Mouse (Mus musculus): ENCODE results near the gene 1700001K19Rik. TPM values are rescaled to one million over a fixed set of nuclear protein-coding genes. Genes with fewer than 3 reads are reported as not detected.

1700001K19Rik gene
- total RNA-seq, 2 experiments from 2014 or later = not detected

- Histone ChIP-seq H3K27ac (0 out of 2 replicates have a peak overlapping the region, but pooled peaks have one; percentile 19), H3K4me3 (no peak overlapping the region)
- TF ChIP-seq CTCF (conservative IDR thresholded peaks at IDR 0.05) = no peak
- DNase-seq (ENCODE audit: low spot score in 2 of 2) = peak; percentile 40 to 44
These were observed 5.7 kb upstream of the 1700001K19Rik start for GRCm38 (mm10) chr12:110687894-110688734.

GRCm38 (mm10) chr12:110683580-110683979, 1.2 kb upstream of the 1700001K19Rik start:
- no peak overlapping the region for H3K4me3 ChIP-seq
- TF ChIP-seq CTCF (conservative IDR thresholded peaks at IDR 0.05) = no peak
- no peak for DNase-seq (ENCODE audit: low spot score in 2 of 2)
- H3K27ac ChIP-seq = no peak overlapping the region

GRCm38 (mm10) chr12:110681878-110682277, 541 bp downstream of the 1700001K19Rik start:
- DNase-seq (ENCODE audit: low spot score in 2 of 2) = no peak
- Histone ChIP-seq H3K4me3 (no peak overlapping the region), H3K27ac (no peak overlapping the region)
- TF ChIP-seq CTCF (conservative IDR thresholded peaks at IDR 0.05) = no peak

DNA sequence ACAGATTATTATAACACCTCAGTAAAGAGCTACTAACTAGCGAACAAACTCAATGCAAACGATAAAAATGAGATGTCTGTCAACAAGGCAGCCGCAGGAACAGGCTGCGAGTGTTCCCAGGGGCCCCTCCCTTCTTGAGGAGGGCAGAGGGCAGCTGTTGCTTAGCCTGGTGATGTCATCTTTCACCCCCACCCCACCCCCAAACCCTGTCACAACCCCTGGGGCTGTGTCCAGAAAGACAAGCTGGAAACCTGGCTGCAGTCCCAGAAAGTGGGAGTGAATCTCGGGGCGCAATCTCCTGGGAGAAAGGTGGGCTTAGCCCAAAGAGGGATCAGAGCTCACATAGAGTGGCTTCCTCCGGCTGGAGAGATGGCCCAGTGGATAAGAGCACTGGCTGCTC, 1.2 kb downstream of the 1700001K19Rik start:
- no peak for TF ChIP-seq CTCF (conservative IDR thresholded peaks at IDR 0.05)
- Histone ChIP-seq H3K4me3 (no peak overlapping the region), H3K27ac (no peak overlapping the region)
- no peak for DNase-seq (ENCODE audit: low spot score in 2 of 2)

DNA sequence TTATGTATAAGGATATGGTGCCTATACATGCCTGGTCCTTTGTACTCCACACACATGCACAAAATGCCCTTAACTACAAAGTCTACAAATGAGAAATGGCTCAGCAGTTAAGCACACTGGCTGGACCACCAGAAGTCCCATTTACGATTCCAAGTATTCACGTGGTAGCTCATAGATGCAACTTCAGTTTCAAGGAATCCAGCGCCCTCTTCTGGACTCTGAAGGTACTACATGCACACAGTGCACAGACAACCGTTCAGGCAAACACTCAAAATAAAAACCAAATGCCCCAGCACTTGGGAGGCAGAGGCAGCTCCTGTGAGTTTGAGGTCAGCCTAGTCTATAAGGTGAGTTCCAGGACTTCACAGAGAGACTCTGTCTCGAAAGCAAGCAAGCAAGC, 8.2 kb downstream of the 1700001K19Rik start:
- TF ChIP-seq CTCF (conservative IDR thresholded peaks at IDR 0.05) = peak; percentile 72
- DNase-seq (ENCODE audit: low spot score in 2 of 2) = no peak
- Histone ChIP-seq H3K27ac (no peak overlapping the region), H3K4me3 (no peak overlapping the region)

DNA sequence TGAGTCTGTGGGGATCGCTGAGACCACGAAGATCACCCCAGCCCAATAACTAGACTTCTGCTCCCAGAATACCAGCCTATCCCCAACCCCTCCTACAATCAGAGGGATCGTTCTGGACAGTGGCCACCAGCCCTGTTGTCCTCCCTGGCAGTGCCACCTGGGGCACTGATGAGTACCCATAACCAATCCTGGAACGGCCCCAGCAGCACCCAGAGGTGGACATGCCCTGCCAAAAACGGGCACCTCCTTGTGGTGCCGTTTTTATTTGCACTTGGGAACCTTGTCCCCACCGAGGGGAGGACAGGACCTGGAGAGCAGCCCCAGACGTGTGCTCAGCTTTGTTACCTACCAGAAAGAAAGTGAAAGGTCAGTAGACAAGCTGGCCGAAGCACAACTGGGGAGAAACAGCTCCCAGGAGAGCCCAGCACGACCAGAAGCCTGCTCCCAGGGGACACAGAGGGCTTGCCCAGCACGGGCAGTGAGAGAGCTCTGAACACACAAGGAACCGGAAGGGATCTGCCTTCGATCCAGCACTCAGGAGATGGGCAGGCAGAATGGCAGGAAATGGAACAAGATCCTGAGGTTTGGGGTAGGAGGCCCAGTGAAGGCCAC, 14.8 kb downstream of the 1700001K19Rik start:
- DNase-seq (ENCODE audit: low spot score in 2 of 2) = no peak
- H3K27ac ChIP-seq = no peak overlapping the region
- no peak overlapping the region for H3K4me3 ChIP-seq
- peak; percentile 29 for TF ChIP-seq CTCF (conservative IDR thresholded peaks at IDR 0.05)

- no peak for DNase-seq (ENCODE audit: low spot score in 2 of 2)
- no peak overlapping the region for H3K4me3 ChIP-seq
- H3K27ac ChIP-seq = no peak overlapping the region; the same call in 1 of the 2 replicates
- TF ChIP-seq CTCF (conservative IDR thresholded peaks at IDR 0.05) = no peak; the same call in 1 of the 2 replicates
These were observed 20.7 kb downstream of the 1700001K19Rik start for GRCm38 (mm10) chr12:110661746-110662145.

GRCm38 (mm10) chr12:110651464-110651863, 31.0 kb downstream of the 1700001K19Rik start:
- TF ChIP-seq CTCF (conservative IDR thresholded peaks at IDR 0.05) = no peak
- H3K27ac ChIP-seq = no peak overlapping the region
- DNase-seq (ENCODE audit: low spot score in 2 of 2) = no peak
- no peak overlapping the region for H3K4me3 ChIP-seq

GRCm38 (mm10) chr12:110650241-110650641, 32.2 kb downstream of the 1700001K19Rik start:
- peak overlapping the region; percentile 53; the same call in 1 of the 2 replicates for H3K27ac ChIP-seq
- no peak overlapping the region for H3K4me3 ChIP-seq
- TF ChIP-seq CTCF (conservative IDR thresholded peaks at IDR 0.05) = peak; percentile 70
- peak in 1 of 2 experiments; percentile 26 for DNase-seq (ENCODE audit: low spot score in 2 of 2)

DNA sequence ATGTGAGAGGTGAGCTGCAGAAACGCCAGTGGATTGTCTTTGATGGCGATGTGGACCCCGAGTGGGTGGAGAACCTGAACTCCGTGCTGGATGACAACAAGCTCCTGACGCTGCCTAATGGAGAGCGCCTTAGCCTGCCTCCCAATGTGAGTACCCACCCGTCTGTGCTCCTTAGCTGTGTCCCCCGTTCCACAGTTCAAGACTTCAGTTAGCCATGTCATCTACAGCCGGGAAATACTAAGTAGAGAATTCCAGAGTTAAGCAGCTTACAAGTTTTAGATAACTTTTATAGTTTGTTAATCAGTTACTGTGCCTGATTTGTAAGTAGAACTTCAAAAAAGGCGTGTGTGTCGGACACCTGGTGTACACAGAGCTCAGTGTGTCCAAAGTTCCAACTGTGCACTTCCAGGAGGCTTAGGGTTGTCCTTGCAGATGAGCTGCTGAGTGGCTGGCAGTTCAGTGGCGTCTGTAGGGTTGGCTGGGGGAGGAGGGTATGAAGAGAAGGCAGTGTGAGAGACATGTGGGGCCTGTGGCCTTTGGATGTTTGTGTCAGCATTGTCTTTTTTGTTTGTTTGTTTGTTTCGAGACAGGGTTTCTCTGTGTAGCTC, 44.8 kb downstream of the 1700001K19Rik start:
- no peak overlapping the region for H3K27ac ChIP-seq
- no peak overlapping the region for H3K4me3 ChIP-seq
- no peak for TF ChIP-seq CTCF (conservative IDR thresholded peaks at IDR 0.05)
- DNase-seq (ENCODE audit: low spot score in 2 of 2) = no peak

DNA sequence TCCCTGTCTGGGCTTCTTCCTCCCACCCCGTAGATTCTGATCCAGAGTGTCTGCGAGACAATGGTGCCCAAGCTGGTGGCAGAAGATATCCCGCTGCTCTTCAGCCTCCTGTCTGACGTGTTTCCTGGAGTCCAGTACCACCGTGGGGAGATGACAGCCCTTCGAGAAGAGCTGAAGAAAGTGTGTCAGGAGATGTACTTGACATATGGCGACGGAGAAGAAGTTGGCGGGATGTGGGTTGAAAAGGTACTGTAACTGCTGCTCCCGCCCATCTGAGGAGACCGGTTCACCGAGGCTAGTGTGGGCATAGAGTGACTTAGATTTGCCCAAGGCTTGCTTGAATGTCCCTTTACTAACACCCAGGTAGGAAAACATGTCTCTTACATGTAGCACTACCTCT, 46.1 kb downstream of the 1700001K19Rik start:
- Histone ChIP-seq H3K27ac (no peak overlapping the region), H3K4me3 (no peak overlapping the region)
- no peak for DNase-seq (ENCODE audit: low spot score in 2 of 2)
- no peak for TF ChIP-seq CTCF (conservative IDR thresholded peaks at IDR 0.05)

DNA sequence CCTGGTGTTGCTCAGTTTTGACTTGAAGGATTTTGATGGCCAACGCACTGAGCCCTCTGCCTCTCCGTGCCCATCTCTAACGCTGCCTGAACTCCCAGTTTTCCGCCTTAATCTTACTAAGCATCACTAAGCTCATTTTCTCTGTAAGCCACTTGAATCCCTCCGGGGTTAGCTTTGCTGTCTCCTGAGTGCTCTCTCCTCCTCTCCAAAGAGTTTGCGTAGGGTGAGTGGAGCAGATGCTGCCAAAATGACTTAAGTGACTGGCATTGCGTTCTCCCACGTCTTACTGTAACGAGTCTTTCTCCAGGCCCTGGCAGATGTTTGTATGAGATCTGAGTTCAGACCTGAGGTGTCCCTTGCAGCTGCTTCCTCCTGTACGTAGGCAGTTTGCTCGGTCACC, 52.4 kb downstream of the 1700001K19Rik start:
- TF ChIP-seq CTCF (conservative IDR thresholded peaks at IDR 0.05) = no peak
- no peak for DNase-seq (ENCODE audit: low spot score in 2 of 2)
- no peak overlapping the region for H3K4me3 ChIP-seq
- no peak overlapping the region for H3K27ac ChIP-seq

Small RNAs within 50 kb of the gene (microRNA-seq; reads per million reads assigned to microRNA genes)
- gene Gm27299 = 0 reads per million in 2 experiments

Other genes starting within 250 kb of the 1700001K19Rik start
- 100 to 1,000 TPM; 243 to 252 TPM for gene Ppp2r5c, start 235.5 kb downstream of the 1700001K19Rik start, total RNA-seq (2021)
- 100 to 1,000 TPM; 280 to 298 TPM for gene Dync1h1, start 81.2 kb downstream of the 1700001K19Rik start, total RNA-seq (2021)
- gene Hsp90aa1, start 20.1 kb upstream of the 1700001K19Rik start, total RNA-seq (2021) = 100 to 1,000 TPM; 921 to 990 TPM
- gene Wdr20, start 55.3 kb upstream of the 1700001K19Rik start, total RNA-seq (2021) = 10 to 100 TPM; 43.5 to 49.9 TPM
- 10 to 100 TPM; 10.4 to 13.7 TPM for gene Mok, start 158.3 kb upstream of the 1700001K19Rik start, total RNA-seq (2021)
- 10 to 100 TPM; 12.8 to 13.2 TPM for gene Zfp839, start 167.6 kb upstream of the 1700001K19Rik start, total RNA-seq (2021)
- gene Cinp, start 206.5 kb upstream of the 1700001K19Rik start, total RNA-seq (2021) = 10 to 100 TPM; 63.4 to 65.1 TPM
- 10 to 100 TPM; 39.5 to 42.0 TPM for gene Tecpr2, start 206.6 kb upstream of the 1700001K19Rik start, total RNA-seq (2021)

Data from layer of hippocampus, adult 2 months (tissue).